Mouse (Mus musculus) liver, embryonic 11.5 days (tissue): ENCODE results near the gene Hoxb7. TPM values are rescaled to one million over a fixed set of nuclear protein-coding genes. Genes with fewer than 3 reads are reported as not detected.

ENCODE experiments used
- ATAC-seq: fragments of 200-750 bp; cut with Nextera tagmentation; replicated peaks from 2 replicates; pipeline ENCODE4 v1.8.0; 2017; ENCODE audit warnings: moderate number of reproducible peaks, mild to moderate bottlenecking, moderate TSS enrichment, moderate library complexity; ENCODE audit not compliant: low FRiP score
- DNase-seq: peaks from one replicate; pipeline ENCODE4 v3.0.0-alpha.2; 2017; ENCODE audit warnings: low spot score
- H3K27ac ChIP-seq: fragments of 300-500 bp; sonication (generic); 2 replicates; pipeline ENCODE4 v1.5.1; 2014; ENCODE audit warnings: mild to moderate bottlenecking, low read depth, low read length, control low read depth
- H3K27me3 ChIP-seq: fragments of 300-500 bp; sonication (generic); replicated peaks from 2 replicates; pipeline ENCODE4 v1.6.1; 2014; ENCODE audit warnings: low read length, mixed read lengths; ENCODE audit not compliant: control insufficient read depth, insufficient read depth
- H3K36me3 ChIP-seq: fragments of 300-500 bp; sonication (generic); 2 replicates; pipeline ENCODE4 v1.6.1; 2014; ENCODE audit warnings: mild to moderate bottlenecking, low read length, moderate library complexity, mixed read lengths; ENCODE audit not compliant: control insufficient read depth, insufficient read depth
- H3K4me1 ChIP-seq: fragments of 300-500 bp; sonication (generic); replicated peaks from 2 replicates; pipeline ENCODE4 v1.6.1; 2014; ENCODE audit warnings: low read length, mixed read lengths; ENCODE audit not compliant: control insufficient read depth, insufficient read depth
- H3K4me2 ChIP-seq: fragments of 300-500 bp; sonication (generic); 2 replicates; pipeline ENCODE4 v1.6.1; 2014; ENCODE audit warnings: mild to moderate bottlenecking, control low read depth, moderate library complexity
- H3K4me3 ChIP-seq: fragments of 300-500 bp; sonication (generic); 2 replicates; pipeline ENCODE4 v1.5.1; 2014; ENCODE audit warnings: low read depth, low read length, control low read depth
- H3K9ac ChIP-seq: fragments of 300-500 bp; sonication (generic); 2 replicates; pipeline ENCODE4 v1.6.1; 2014; ENCODE audit warnings: low read depth, low read length, control low read depth
- H3K9me3 ChIP-seq: fragments of 300-500 bp; sonication (generic); 2 replicates; pipeline ENCODE4 v1.6.1; 2016; ENCODE audit warnings: low read length, inconsistent platforms, mixed read lengths; ENCODE audit not compliant: control insufficient read depth
- WGBS: fragments of 180-500 bp; shearing (Covaris S2); extraction: QIAGEN DNeasy Blood & Tissue Kit; methylation state at CpG from one replicate; pipeline ENCODE4 v1.1.7; 2014; 5-methylcytosine and 5-hydroxymethylcytosine counted together
- polyA plus RNA-seq: library from polyadenylated mRNA; unstranded; fragments of >200 nt; fragmentation: Nextera tagmentation; extraction: Ambion mirVana; gene quantifications from 2 replicates; pipeline ENCODE4 v1.2.1, GENCODE M21; 2014

Hoxb7 gene
- polyA plus RNA-seq, 1 experiment from 2014 or later, result 2.0 TPM

DNA sequence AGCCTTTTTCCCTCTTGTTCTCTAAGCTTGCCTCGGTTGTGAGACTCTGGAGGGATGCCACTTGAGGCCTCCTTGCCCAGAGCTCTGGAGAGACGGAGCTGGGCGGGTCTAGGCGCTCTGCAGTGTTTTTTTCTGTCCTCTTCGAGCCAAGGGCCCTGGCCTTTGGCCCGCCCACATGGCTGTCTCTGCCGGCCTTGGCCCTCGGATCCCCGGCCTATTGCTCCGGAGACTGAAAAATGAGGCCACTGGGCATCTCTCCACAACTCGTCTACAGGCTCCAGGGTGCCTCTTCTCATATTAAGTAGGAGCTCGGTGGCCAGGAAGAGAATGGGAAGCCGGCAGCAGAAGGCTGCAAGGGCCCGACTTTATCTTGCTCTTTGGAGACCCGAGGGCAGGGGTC, 15.4 kb downstream of the Hoxb7 start:
- Histone ChIP-seq H3K4me2 (0 out of 2 replicates have a peak overlapping the region, but pooled peaks have one; percentile 1), H3K4me1 (0 out of 2 replicates have a peak, but pooled peaks cover 6% of the 10 kb centered on the region), H3K36me3 (no peaks in the 10 kb centered on the region), H3K9me3 (no peaks in the 10 kb centered on the region), H3K4me3 (no peak overlapping the region), H3K9ac (no peak overlapping the region), H3K27me3 (peaks cover 100% of the 10 kb centered on the region), H3K27ac (no peak overlapping the region)
- WGBS, result 12% methylated on average over 15 of the region's 15 CpGs
- no peak for DNase-seq
- ATAC-seq, result no peak

DNA sequence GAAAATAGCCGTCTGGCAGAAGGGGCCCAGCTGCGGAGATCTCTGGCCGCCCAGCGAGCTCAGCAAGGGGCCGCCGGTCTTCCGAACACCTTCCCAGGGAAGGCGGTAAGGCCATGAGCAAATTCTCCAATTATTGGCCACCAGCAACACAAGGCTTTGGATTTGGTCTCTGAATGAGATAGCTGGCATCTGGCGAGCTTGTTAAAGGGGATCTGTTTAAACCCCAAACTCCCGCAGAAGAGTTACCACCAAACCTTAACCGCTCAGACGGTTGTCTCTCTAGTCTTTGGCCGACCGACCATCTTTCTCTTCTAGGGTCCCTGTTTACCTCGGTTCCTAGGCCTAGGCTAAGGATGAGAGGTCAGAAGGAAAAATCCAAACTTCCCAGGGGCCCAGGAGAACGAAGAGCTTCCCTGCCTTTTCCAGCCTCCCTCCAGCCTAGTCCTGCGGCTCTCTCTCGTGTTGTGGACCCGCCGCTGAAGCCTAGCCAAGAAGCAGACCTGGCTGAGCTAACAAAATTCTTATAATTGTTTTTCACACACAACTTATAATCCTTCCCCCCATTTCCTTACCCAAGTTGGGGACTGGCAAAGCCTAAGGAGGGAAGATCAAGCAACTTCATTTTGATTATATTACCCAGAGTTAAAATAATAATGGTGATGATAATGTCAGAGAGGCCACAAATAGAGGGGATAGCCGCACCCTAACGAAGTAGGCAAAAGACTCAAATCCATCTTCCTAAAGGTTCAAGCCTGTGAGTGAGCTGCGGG, 16.1 kb downstream of the Hoxb7 start:
- no peak for DNase-seq
- no peaks in the 10 kb centered on the region for H3K36me3 ChIP-seq
- H3K4me3 ChIP-seq, result no peak overlapping the region; the same call in 1 of the 2 replicates
- H3K27ac ChIP-seq, result no peak overlapping the region
- H3K27me3 ChIP-seq, result peaks cover 99% of the 10 kb centered on the region
- H3K4me2 ChIP-seq, result no peak overlapping the region; the same call in 1 of the 2 replicates
- no peaks in the 10 kb centered on the region for H3K9me3 ChIP-seq
- no peak overlapping the region for H3K9ac ChIP-seq
- WGBS, result 24% methylated on average over 23 of the region's 23 CpGs
- no peak for ATAC-seq
- H3K4me1 ChIP-seq, result 0 out of 2 replicates have a peak, but pooled peaks cover 6% of the 10 kb centered on the region

DNA sequence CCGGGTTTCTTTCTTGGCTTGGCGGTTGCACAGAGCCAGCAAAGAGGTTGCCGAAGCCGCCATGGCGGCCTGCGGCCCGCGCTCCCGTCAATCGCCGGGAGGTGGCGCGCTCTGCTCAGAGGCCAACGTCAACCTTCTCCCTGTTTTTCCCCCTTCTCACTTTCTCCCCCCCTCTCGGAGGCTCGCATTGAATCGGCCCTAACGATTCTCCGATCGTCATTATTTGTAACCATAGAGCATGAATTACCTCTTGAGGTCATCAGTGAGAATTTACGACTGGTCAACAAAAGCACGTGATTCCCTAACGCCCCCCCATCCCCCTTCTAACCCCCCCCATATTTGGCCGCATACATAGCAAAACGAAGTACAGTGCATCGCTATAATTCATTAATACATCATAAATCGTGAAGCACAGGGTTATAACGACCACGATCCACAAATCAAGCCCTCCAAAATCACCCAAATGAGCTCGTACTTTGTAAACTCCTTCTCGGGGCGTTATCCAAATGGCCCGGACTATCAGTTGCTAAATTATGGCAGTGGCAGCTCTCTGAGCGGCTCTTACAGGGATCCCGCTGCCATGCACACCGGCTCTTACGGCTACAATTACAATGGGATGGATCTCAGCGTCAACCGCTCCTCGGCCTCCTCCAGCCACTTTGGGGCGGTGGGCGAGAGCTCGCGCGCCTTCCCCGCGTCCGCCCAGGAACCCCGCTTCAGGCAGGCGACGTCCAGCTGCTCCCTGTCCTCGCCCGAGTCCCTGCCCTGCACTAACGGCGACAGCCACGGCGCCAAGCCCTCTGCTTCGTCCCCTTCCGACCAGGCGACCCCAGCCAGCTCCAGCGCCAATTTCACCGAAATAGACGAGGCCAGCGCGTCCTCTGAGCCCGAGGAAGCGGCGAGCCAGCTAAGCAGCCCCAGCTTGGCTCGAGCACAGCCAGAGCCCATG, 17.0 kb downstream of the Hoxb7 start, which contains the start of gene Hoxb5:
Gene Hoxb5, plus strand, starts transcription at position 186 of the 949 bp plus-strand sequence.
- H3K4me3 ChIP-seq, result peak within 1 kb of the TSS; percentile 49
- 0 out of 2 replicates have a peak, but pooled peaks cover 6% of the 10 kb centered on the region for H3K4me1 ChIP-seq
- no peaks in the 10 kb centered on the region for H3K9me3 ChIP-seq
- H3K27ac ChIP-seq, result peak within 1 kb of the TSS; percentile 54; the same call in 1 of the 2 replicates
- peak within 1 kb of the TSS; percentile 63 for H3K9ac ChIP-seq
- H3K4me2 ChIP-seq, result peak within 1 kb of the TSS; percentile 63
- peaks cover 99% of the 10 kb centered on the region for H3K27me3 ChIP-seq
- WGBS, result under 1% methylated on average over 69 of the region's 69 CpGs
- H3K36me3 ChIP-seq, result no peaks in the 10 kb centered on the region
- ATAC-seq (no peak), DNase-seq (peak; percentile 77)

DNA sequence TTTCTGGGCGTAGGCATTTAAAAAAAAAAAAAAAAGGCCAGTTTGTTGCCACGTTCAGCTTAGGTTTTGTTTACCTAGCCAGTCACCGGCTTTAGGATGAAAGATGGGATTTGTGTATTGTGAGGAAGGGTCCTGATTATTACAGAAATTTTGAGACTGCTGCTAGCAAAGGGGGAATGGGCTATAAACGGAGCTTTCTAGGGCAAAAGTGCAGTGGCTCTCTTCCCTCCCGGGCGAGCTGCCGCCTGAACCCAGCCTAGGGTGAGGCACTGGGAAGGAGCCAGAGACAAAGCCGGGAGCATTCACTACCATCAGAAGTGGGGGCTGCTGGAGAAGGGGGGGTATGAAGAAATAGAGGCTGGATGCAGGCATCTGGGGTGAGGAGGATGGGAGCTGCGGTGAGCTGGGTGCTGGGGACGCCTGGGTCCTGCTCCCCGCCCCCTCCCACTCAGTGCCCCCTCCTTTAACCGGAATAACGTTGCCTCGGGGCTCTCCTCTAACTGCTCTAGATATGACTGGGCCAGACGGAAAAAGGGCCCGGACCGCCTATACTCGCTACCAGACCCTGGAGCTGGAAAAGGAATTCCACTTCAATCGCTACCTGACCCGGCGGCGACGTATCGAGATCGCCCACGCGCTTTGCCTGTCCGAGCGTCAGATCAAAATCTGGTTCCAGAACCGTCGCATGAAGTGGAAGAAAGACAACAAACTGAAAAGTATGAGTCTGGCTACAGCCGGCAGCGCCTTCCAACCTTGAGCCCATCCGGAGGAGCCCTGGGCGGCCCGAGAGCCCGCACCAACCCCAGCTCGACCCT, 18.2 kb downstream of the Hoxb7 start:
- DNase-seq (no peak), ATAC-seq (no peak)
- no peak overlapping the region for H3K27ac ChIP-seq
- no peaks in the 10 kb centered on the region for H3K9me3 ChIP-seq
- 4% methylated on average over 38 of the region's 38 CpGs for WGBS
- peak overlapping the region; percentile 49 for H3K4me3 ChIP-seq
- H3K4me1 ChIP-seq, result 0 out of 2 replicates have a peak, but pooled peaks cover 2% of the 10 kb centered on the region
- peak overlapping the region; percentile 57 for H3K9ac ChIP-seq
- H3K4me2 ChIP-seq, result peak overlapping the region; percentile 63
- H3K36me3 ChIP-seq, result no peaks in the 10 kb centered on the region
- peaks cover 99% of the 10 kb centered on the region for H3K27me3 ChIP-seq

DNA sequence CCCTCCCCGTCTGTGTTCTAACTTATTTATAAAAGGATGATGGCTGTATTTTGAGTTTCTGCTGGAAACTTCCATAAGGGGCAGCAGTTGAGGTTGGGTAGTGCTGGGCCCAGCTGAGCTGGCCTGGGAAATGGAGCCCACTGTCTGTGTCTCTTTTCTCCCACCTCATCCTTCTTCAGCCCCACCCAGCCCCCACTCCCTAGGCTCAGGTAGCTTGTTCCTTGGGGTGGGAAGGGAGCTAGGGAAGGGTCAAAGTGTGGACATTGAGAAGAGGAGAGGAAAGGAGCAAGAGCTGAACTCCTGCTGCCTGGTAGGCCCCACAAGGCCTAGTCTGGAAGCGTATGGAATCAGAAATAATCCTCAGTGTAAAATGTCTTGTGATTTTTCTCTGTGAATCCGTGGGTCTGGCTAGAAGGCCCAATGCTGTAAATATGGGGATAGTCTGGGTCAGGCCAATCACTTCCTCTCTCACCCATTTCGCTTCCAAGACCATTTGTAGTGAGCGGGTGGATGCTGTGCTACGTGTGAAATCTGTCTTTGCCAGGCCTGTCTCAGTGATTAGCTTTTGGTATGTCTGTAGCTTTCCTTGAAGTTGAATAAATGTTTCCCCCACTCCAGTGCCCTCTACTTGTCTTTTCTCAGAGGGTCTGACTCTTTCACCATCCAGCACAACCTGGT, 19.2 kb downstream of the Hoxb7 start:
- Histone ChIP-seq H3K9ac (no peak overlapping the region; the same call in 1 of the 2 replicates), H3K4me3 (no peak overlapping the region)
- 61% methylated on average over 6 of the region's 6 CpGs for WGBS

DNA sequence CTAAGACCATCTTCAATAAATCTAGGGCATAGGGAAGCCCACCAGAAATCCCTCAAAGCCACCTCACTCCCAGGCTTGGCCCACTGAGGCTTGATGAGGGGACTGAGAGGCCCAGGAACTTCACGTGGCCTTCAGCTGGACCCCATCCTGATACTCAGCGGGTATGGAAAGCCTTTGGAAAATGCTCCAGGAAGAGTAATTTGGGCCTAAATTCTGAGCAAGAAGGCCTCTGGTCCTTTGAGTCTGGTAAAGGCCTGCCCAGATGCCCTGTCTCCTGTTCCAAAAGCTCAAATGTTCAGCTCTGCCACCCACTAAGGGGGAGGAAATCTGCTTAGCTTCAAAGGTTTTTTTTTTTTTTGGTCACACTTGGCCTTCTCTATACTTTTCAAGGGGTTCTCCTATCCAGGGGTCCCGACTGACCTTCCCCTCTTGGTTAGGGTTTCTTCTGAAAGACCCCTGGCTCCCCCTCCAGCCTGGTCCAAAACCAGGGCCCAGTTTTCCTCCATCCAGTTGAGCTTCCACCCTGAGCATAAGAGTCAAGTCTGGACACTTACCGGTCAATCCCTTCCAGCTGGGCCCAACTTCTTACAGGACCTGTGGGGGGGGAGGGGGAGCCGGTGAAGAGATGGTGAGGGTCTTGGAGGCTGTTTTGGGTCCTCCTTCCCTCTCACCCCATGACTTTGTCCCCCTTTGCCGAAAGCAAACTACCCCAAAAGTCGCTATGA, 19.9 kb downstream of the Hoxb7 start:
- WGBS, result 26% methylated on average over 7 of the region's 7 CpGs
- H3K4me2 ChIP-seq, result peak overlapping the region; percentile 25
- H3K9me3 ChIP-seq, result no peaks in the 10 kb centered on the region
- peaks cover 3% of the 10 kb centered on the region; the same call in 1 of the 2 replicates for H3K4me1 ChIP-seq
- H3K4me3 ChIP-seq, result no peak overlapping the region
- no peaks in the 10 kb centered on the region for H3K36me3 ChIP-seq
- H3K27ac ChIP-seq, result no peak overlapping the region
- ATAC-seq, result no peak
- peaks cover 99% of the 10 kb centered on the region for H3K27me3 ChIP-seq
- no peak for DNase-seq
- no peak overlapping the region; the same call in 1 of the 2 replicates for H3K9ac ChIP-seq

More for the DNA sequence above, 19.2 kb downstream of the Hoxb7 start:
- no peaks in the 10 kb centered on the region for H3K9me3 ChIP-seq
- DNase-seq (no peak), ATAC-seq (no peak)
- H3K27ac ChIP-seq, result no peak overlapping the region
- H3K36me3 ChIP-seq, result no peaks in the 10 kb centered on the region
- no peaks in the 10 kb centered on the region; the same call in 1 of the 2 replicates for H3K4me1 ChIP-seq
- H3K27me3 ChIP-seq, result peaks cover 99% of the 10 kb centered on the region
- H3K4me2 ChIP-seq, result no peak overlapping the region; the same call in 1 of the 2 replicates

DNA sequence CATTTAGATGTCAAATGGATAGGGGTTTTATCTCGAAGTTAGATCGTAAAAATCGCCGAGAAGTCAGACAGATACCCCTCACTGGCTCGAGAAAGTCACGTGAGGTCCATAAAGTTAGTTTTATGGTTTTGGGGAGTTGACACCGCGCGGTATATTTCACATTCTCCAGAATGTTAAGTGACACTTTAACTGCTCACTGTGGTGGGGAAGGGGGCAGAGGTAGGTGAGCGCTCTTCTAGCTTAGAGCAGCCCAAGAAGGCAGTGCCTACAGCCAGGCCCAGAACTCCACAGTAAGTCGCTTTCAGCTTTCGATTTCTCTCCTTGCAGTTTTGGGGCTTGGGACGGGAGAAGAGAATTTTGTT, 20.5 kb downstream of the Hoxb7 start:
- DNase-seq, result no peak
- no peak for ATAC-seq
- Histone ChIP-seq H3K4me3 (no peak overlapping the region), H3K27ac (no peak overlapping the region), H3K9me3 (no peaks in the 10 kb centered on the region), H3K4me2 (peak overlapping the region; percentile 25), H3K27me3 (peaks cover 99% of the 10 kb centered on the region), H3K4me1 (peaks cover 6% of the 10 kb centered on the region), H3K36me3 (no peaks in the 10 kb centered on the region), H3K9ac (no peak overlapping the region)
- 21% methylated on average over 13 of the region's 13 CpGs for WGBS
